In genomic region chr2:4551866-4552265, GRCm38 (mm10) we compare ENCODE assay signal across 27 mouse cellular contexts.
DNase-seq lines count a peak whose midpoint lies in the region; ATAC-seq lines count a peak whose summit lies in the region.
"Had no signal": no experiment of that assay in that cellular context is flagged by ENCODE, and none has a peak within 500 bp of the region (broad histone marks: within the 10 kb centered on the region; RNA-seq: fewer than 3 reads in every experiment).

No protein-coding gene starts in this region.

- no peak overlapping the region for H3K4me3 ChIP-seq in hindbrain, embryonic 12.5 days
- H3K4me3 ChIP-seq in hindbrain, embryonic 14.5 days (replicated peaks; ENCODE audit: low read length) = no peak overlapping the region
- H3K4me3 ChIP-seq in midbrain, embryonic 11.5 days (ENCODE audit: low read depth, low read length) = no peak overlapping the region
- no peak overlapping the region for H3K4me3 ChIP-seq in midbrain, embryonic 14.5 days (replicated peaks; ENCODE audit: low read depth, low read length)
- no peak overlapping the region for H3K4me3 ChIP-seq in liver, embryonic 13.5 days (replicated peaks)
- H3K4me3 ChIP-seq: erythroblast, embryonic 14.5 days; heart, embryonic 13.5 days; midbrain, embryonic 13.5 days; myocyte had no signal

- ATAC-seq in hindbrain, embryonic 12.5 days (ENCODE audit: low FRiP score) = no peak
- no peak for ATAC-seq in hindbrain, embryonic 14.5 days (ENCODE audit: low FRiP score)
- ATAC-seq in midbrain, embryonic 11.5 days (ENCODE audit: low FRiP score) = 0 out of 2 replicates have a peak, but pooled peaks have one; percentile 20
- no peak for ATAC-seq in midbrain, embryonic 14.5 days (ENCODE audit: low FRiP score, low TSS enrichment)
- ATAC-seq in liver, embryonic 13.5 days (ENCODE audit: low read depth) = no peak
- ATAC-seq in erythroblast, adult 5-6 weeks (replicated peaks; ENCODE audit: low FRiP score, poor library complexity, severe bottlenecking) = no peak
- ATAC-seq: activated CD4-positive, CD25-positive, alpha-beta regulatory T cell, adult 4 months; lung, postnatal 0 days; midbrain, embryonic 13.5 days had no signal

- no peak overlapping the region for H3K9ac ChIP-seq in hindbrain, embryonic 12.5 days
- H3K9ac ChIP-seq in hindbrain, embryonic 14.5 days = no peak overlapping the region
- no peak overlapping the region for H3K9ac ChIP-seq in midbrain, embryonic 11.5 days (ENCODE audit: low read length)
- no peak overlapping the region for H3K9ac ChIP-seq in midbrain, embryonic 14.5 days (replicated peaks; ENCODE audit: low read length)
- no peak overlapping the region for H3K9ac ChIP-seq in liver, embryonic 13.5 days
- H3K9ac ChIP-seq: heart, embryonic 13.5 days; liver, embryonic 14.5 days; midbrain, embryonic 13.5 days had no signal

- H3K4me2 ChIP-seq in hindbrain, embryonic 12.5 days (replicated peaks) = no peak overlapping the region
- H3K4me2 ChIP-seq in hindbrain, embryonic 14.5 days (replicated peaks) = no peak overlapping the region
- no peak overlapping the region for H3K4me2 ChIP-seq in midbrain, embryonic 11.5 days
- H3K4me2 ChIP-seq in midbrain, embryonic 14.5 days (ENCODE audit: low read length) = no peak overlapping the region
- H3K4me2 ChIP-seq in liver, embryonic 13.5 days = no peak overlapping the region
- H3K4me2 ChIP-seq: heart, embryonic 13.5 days; midbrain, embryonic 13.5 days had no signal

- no peaks in the 10 kb centered on the region for H3K27me3 ChIP-seq in hindbrain, embryonic 12.5 days
- H3K27me3 ChIP-seq in hindbrain, embryonic 14.5 days (ENCODE audit: control insufficient read depth, insufficient read depth, low read length) = no peaks in the 10 kb centered on the region
- no peaks in the 10 kb centered on the region for H3K27me3 ChIP-seq in midbrain, embryonic 11.5 days (ENCODE audit: control insufficient read depth, insufficient read depth, low read length)
- H3K27me3 ChIP-seq in midbrain, embryonic 14.5 days (ENCODE audit: control insufficient read depth, insufficient read depth, low read length) = no peaks in the 10 kb centered on the region
- H3K27me3 ChIP-seq in liver, embryonic 13.5 days = no peaks in the 10 kb centered on the region
- H3K27me3 ChIP-seq: heart, embryonic 13.5 days; midbrain, embryonic 13.5 days had no signal

- peak; percentile 48 for DNase-seq in embryo, embryonic 10 days (ENCODE audit: low spot score)
- DNase-seq in embryo, embryonic 9.5 days (ENCODE audit: extremely low spot score) = no peak
- no peak for DNase-seq in hindbrain, embryonic 14.5 days (ENCODE audit: low spot score)
- DNase-seq in midbrain, embryonic 11.5 days (ENCODE audit: low spot score, missing footprints) = no peak
- no peak for DNase-seq in midbrain, embryonic 14.5 days
- DNase-seq in liver, embryonic 13.5 days = no peak
- DNase-seq: adrenal gland, postnatal 10 days; cerebellum, adult 11 months; cerebellum, postnatal 10 days; gastrocnemius, postnatal 14 days; heart, adult 18-20 months; heart, postnatal 36 days; kidney, adult 18-20 months; kidney, postnatal 10 days; right cerebral cortex, postnatal 14 days; spleen, adult 18-20 months; thymus, adult 18-20 months; thymus, postnatal 4 days had no signal

- 52% methylated on average over 2 of the region's 2 CpGs for WGBS in hindbrain, embryonic 12.5 days
- WGBS in hindbrain, embryonic 14.5 days = 51% methylated on average over 2 of the region's 2 CpGs
- 86% methylated on average over 2 of the region's 2 CpGs for WGBS in midbrain, embryonic 11.5 days
- 88% methylated on average over 2 of the region's 2 CpGs for WGBS in midbrain, embryonic 14.5 days
- 81% methylated on average over 2 of the region's 2 CpGs for WGBS in liver, embryonic 13.5 days (ENCODE audit: insufficient replicate concordance)

- peaks cover 43% of the 10 kb centered on the region for H3K4me1 ChIP-seq in hindbrain, embryonic 12.5 days
- peaks cover 16% of the 10 kb centered on the region for H3K4me1 ChIP-seq in hindbrain, embryonic 14.5 days (replicated peaks; ENCODE audit: control insufficient read depth, insufficient read depth, low read length)
- peaks cover 17% of the 10 kb centered on the region for H3K4me1 ChIP-seq in midbrain, embryonic 11.5 days (ENCODE audit: control insufficient read depth, insufficient read depth, low read length)
- H3K4me1 ChIP-seq in midbrain, embryonic 14.5 days (ENCODE audit: control insufficient read depth, insufficient read depth, low read length) = peaks cover 18% of the 10 kb centered on the region
- H3K4me1 ChIP-seq in liver, embryonic 13.5 days (replicated peaks) = peaks cover 76% of the 10 kb centered on the region

- H3K36me3 ChIP-seq in hindbrain, embryonic 12.5 days = peaks cover 25% of the 10 kb centered on the region
- H3K36me3 ChIP-seq in hindbrain, embryonic 14.5 days (replicated peaks; ENCODE audit: control insufficient read depth, insufficient read depth) = peaks cover 29% of the 10 kb centered on the region
- H3K36me3 ChIP-seq in midbrain, embryonic 11.5 days (ENCODE audit: control insufficient read depth, insufficient read depth, low read length) = no peaks in the 10 kb centered on the region
- peaks cover 31% of the 10 kb centered on the region for H3K36me3 ChIP-seq in midbrain, embryonic 14.5 days (ENCODE audit: control insufficient read depth, insufficient read depth, low read length)
- H3K36me3 ChIP-seq in liver, embryonic 13.5 days = no peaks in the 10 kb centered on the region

- H3K27ac ChIP-seq in hindbrain, embryonic 12.5 days = peak overlapping the region; percentile 60
- H3K27ac ChIP-seq in hindbrain, embryonic 14.5 days = no peak overlapping the region
- no peak overlapping the region for H3K27ac ChIP-seq in midbrain, embryonic 11.5 days (ENCODE audit: low read depth, low read length)
- H3K27ac ChIP-seq in midbrain, embryonic 14.5 days (replicated peaks; ENCODE audit: low read depth, low read length) = no peak overlapping the region
- peak overlapping the region; percentile 66 for H3K27ac ChIP-seq in liver, embryonic 13.5 days
- H3K27ac ChIP-seq: heart, embryonic 13.5 days; liver, embryonic 14.5 days; midbrain, embryonic 13.5 days had no signal

- no peaks in the 10 kb centered on the region for H3K9me3 ChIP-seq in hindbrain, embryonic 12.5 days (replicated peaks)
- no peaks in the 10 kb centered on the region for H3K9me3 ChIP-seq in hindbrain, embryonic 14.5 days (ENCODE audit: control insufficient read depth, low read length)
- H3K9me3 ChIP-seq in midbrain, embryonic 11.5 days (ENCODE audit: control insufficient read depth, low read length) = no peaks in the 10 kb centered on the region
- H3K9me3 ChIP-seq in midbrain, embryonic 14.5 days (ENCODE audit: control insufficient read depth, low read length) = no peaks in the 10 kb centered on the region
- H3K9me3 ChIP-seq in liver, embryonic 13.5 days (replicated peaks) = no peaks in the 10 kb centered on the region
- H3K9me3 ChIP-seq: heart, embryonic 13.5 days; midbrain, embryonic 13.5 days had no signal

Comparison
In these comparisons a context has a peak if more than half of its experiments do, and no peak if none do; other contexts are left out.
1. H3K27ac ChIP-seq: peak in hindbrain, embryonic 12.5 days (single experiment) and liver, embryonic 13.5 days (single experiment); none in hindbrain, embryonic 14.5 days (single experiment), midbrain, embryonic 11.5 days (single experiment) and midbrain, embryonic 14.5 days (single experiment).